ENCODE assay signal across 8 mouse cellular contexts in genomic region chr10:11491956-11492355, GRCm38 (mm10).
DNase-seq lines count a peak whose midpoint lies in the region; ATAC-seq and TF ChIP-seq lines count a peak whose summit lies in the region.

No protein-coding gene starts in this region.

- H3K36me3 ChIP-seq in forebrain, embryonic 10.5 days (replicated peaks), result no peaks in the 10 kb centered on the region
- H3K36me3 ChIP-seq in hindbrain, embryonic 16.5 days (ENCODE audit: control insufficient read depth, insufficient read depth, low read length), result no peaks in the 10 kb centered on the region
- no peaks in the 10 kb centered on the region for H3K36me3 ChIP-seq in liver, embryonic 14.5 days (replicated peaks; ENCODE audit: control insufficient read depth, insufficient read depth, low read depth)
- no peaks in the 10 kb centered on the region for H3K36me3 ChIP-seq in neural tube, embryonic 11.5 days (ENCODE audit: control insufficient read depth, insufficient read depth, low read length)

- H3K9me3 ChIP-seq in forebrain, embryonic 10.5 days, result peaks cover 24% of the 10 kb centered on the region
- H3K9me3 ChIP-seq in hindbrain, embryonic 16.5 days (ENCODE audit: control insufficient read depth, low read length), result peaks cover 10% of the 10 kb centered on the region
- no peaks in the 10 kb centered on the region for H3K9me3 ChIP-seq in liver, embryonic 14.5 days (ENCODE audit: control insufficient read depth, low read length)
- H3K9me3 ChIP-seq in neural tube, embryonic 11.5 days (ENCODE audit: control insufficient read depth, low read length), result no peaks in the 10 kb centered on the region

- no peaks in the 10 kb centered on the region for H3K4me1 ChIP-seq in forebrain, embryonic 10.5 days
- no peaks in the 10 kb centered on the region for H3K4me1 ChIP-seq in hindbrain, embryonic 16.5 days (ENCODE audit: control insufficient read depth, insufficient read depth, low read depth, low read length)
- H3K4me1 ChIP-seq in liver, embryonic 14.5 days (replicated peaks; ENCODE audit: control insufficient read depth in 2 of 2, insufficient read depth in 2 of 2, low read length in 1 of 2), result no peaks in the 10 kb centered on the region
- H3K4me1 ChIP-seq in neural tube, embryonic 11.5 days (ENCODE audit: control insufficient read depth, insufficient read depth, low read length), result no peaks in the 10 kb centered on the region

- H3K27ac ChIP-seq in forebrain, embryonic 10.5 days, result no peak overlapping the region
- no peak overlapping the region for H3K27ac ChIP-seq in hindbrain, embryonic 16.5 days (ENCODE audit: low read depth, low read length)
- no peak overlapping the region for H3K27ac ChIP-seq in liver, embryonic 14.5 days
- no peak overlapping the region for H3K27ac ChIP-seq in neural tube, embryonic 11.5 days (ENCODE audit: low read depth, low read length)

- no peak overlapping the region for H3K9ac ChIP-seq in hindbrain, embryonic 16.5 days (ENCODE audit: low read depth, low read length)
- no peak overlapping the region for H3K9ac ChIP-seq in liver, embryonic 14.5 days (replicated peaks)
- no peak overlapping the region for H3K9ac ChIP-seq in neural tube, embryonic 11.5 days (ENCODE audit: low read length)

- DNase-seq in layer of hippocampus, adult 18-20 months (ENCODE audit: low spot score in 2 of 2), result peak; percentile 11 to 38
- no peak for DNase-seq in layer of hippocampus, adult 9-11 months
- DNase-seq in brain, embryonic 18.5 days (ENCODE audit: low read depth, low spot score), result peak; percentile 4
- peak; percentile 91 for DNase-seq in forebrain, embryonic 10.5 days (ENCODE audit: extremely low spot score, low spot score)
- DNase-seq in liver, embryonic 14.5 days (ENCODE audit: low read depth in 3 of 3, low spot score in 3 of 3), result peak; percentile 76 to 87 (median 83)
- DNase-seq in neural tube, embryonic 11.5 days (ENCODE audit: low spot score), result peak; percentile 84
- DNase-seq in telencephalon, adult 2 months (ENCODE audit: low read depth, low spot score), result peak; percentile 44

- 48% methylated on average over 28 of the region's 28 CpGs for WGBS in forebrain, embryonic 10.5 days
- WGBS in hindbrain, embryonic 16.5 days, result 47% methylated on average over 28 of the region's 28 CpGs
- WGBS in liver, embryonic 14.5 days (ENCODE audit: insufficient replicate concordance), result 40% methylated on average over 28 of the region's 28 CpGs
- 45% methylated on average over 28 of the region's 28 CpGs for WGBS in neural tube, embryonic 11.5 days

- peak; percentile 81; the same call in 1 of the 2 replicates for ATAC-seq in hindbrain, embryonic 16.5 days
- peak; percentile 100 for ATAC-seq in liver, embryonic 14.5 days (ENCODE audit: insufficient read depth)
- peak; percentile 97 for ATAC-seq in neural tube, embryonic 11.5 days (ENCODE audit: insufficient read depth, low FRiP score, low TSS enrichment)

- no peak overlapping the region for H3K4me3 ChIP-seq in forebrain, embryonic 10.5 days
- no peak overlapping the region for H3K4me3 ChIP-seq in hindbrain, embryonic 16.5 days (ENCODE audit: low read length)
- H3K4me3 ChIP-seq in liver, embryonic 14.5 days (ENCODE audit: insufficient read depth in 1 of 2, low read depth in 2 of 2, low read length in 2 of 2), result no peak overlapping the region
- H3K4me3 ChIP-seq in neural tube, embryonic 11.5 days (ENCODE audit: low read depth, low read length), result no peak overlapping the region

- no peak for TF ChIP-seq EP300 in liver, embryonic 14.5 days (IDR thresholded peaks at IDR 0.05; ENCODE audit: low read depth)

- no peak for TF ChIP-seq CTCF in liver, embryonic 14.5 days (IDR thresholded peaks at IDR 0.05; ENCODE audit: low read depth)

- H3K4me2 ChIP-seq in hindbrain, embryonic 16.5 days (ENCODE audit: low read length), result no peak overlapping the region
- no peak overlapping the region for H3K4me2 ChIP-seq in liver, embryonic 14.5 days (ENCODE audit: low read depth)
- H3K4me2 ChIP-seq in neural tube, embryonic 11.5 days (ENCODE audit: low read depth), result no peak overlapping the region

- H3K27me3 ChIP-seq in forebrain, embryonic 10.5 days (ENCODE audit: poor library complexity, severe bottlenecking), result no peaks in the 10 kb centered on the region
- no peaks in the 10 kb centered on the region for H3K27me3 ChIP-seq in hindbrain, embryonic 16.5 days (replicated peaks; ENCODE audit: control insufficient read depth, insufficient read depth, low read length)
- no peaks in the 10 kb centered on the region for H3K27me3 ChIP-seq in liver, embryonic 14.5 days (ENCODE audit: control insufficient read depth, insufficient read depth, low read length)
- no peaks in the 10 kb centered on the region for H3K27me3 ChIP-seq in neural tube, embryonic 11.5 days (ENCODE audit: control insufficient read depth, insufficient read depth, low read length)
